Mouse (Mus musculus): ENCODE results near the gene Mroh7.
A peak's percentile ranks its signal among the peaks of the same experiment; 100 is the strongest.

Mroh7 gene

DNA sequence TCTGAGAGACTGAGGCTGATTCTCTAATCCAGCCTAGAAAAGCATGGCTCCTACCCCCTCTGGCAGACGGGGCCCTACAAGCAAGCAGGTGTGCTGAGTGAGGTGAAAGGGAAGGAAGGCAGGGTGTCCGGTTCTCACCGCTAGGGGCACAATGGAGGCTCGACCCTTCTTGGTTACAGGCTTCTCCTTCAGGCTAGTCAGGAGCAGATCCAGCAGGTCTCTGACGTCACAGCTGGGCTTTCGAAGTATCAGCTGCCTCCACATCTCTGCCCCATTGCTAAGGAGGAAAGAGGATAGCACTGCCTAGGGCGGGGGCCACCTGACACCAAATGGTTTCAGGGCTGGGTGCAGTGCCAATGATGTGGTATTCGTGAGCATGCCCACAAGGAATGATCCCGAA, 30.7 kb downstream of the Mroh7 start:
- no peak for DNase-seq (ENCODE audit: low read depth in 2 of 2, low spot score in 2 of 2)

DNA sequence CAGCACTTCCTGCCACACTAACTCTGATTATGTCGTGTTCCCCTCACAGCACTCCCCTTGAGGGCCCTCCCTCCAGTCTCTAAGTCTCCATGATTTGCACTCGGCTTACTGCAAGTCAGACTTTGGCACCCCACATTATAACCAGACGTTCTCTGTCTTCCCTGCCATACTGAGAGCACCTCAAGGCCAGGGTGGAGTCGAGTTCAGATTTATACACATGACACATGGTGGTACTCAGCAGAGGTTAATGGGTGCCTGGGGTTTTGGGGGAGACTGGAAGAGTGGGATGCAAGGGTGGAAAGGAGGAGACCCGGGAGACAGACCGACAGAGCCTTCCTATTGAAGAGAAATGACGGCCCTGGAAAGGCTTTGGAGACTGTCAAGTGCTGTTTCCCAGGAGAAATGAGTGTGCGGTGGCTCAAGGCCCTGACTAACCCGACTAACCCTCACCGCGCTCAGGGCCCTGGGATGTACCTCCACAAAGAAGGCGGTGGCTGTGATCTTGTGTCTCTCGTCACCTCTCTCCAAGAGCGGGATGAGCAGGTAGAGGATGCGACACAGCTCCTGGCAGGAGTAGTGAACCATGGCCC, 36.8 kb downstream of the Mroh7 start:
- no peak for DNase-seq (ENCODE audit: low read depth in 2 of 2, low spot score in 2 of 2)

DNA sequence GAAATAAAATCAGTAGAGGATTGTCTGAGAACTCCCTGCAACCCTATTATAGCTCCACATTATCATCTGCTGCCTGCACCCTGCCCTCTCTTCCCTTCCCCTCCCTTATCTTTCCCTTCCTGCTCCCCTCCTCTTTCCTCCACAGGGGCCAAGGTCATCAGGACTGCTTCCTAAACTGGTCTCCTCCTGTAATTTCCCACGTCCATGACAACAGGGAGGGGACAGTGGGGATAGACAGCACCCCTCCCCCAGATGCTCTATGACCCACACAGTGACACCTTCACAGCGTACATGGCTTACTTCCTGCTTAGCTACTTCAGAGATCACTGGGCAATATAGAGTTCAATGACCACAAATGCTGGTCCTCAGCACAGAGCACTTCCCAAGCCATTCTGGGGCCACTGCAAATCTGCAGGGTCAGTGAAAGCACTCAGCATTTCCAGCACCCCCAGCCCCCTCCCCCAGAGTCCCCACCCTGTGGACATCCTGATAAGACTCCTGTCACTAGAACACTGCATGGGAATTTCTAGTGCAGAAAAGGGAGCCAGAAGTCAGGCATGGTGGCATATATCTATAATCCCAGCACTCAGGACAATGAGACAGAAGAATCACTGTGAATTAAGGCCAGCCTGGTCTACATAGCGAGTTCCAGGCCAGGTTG, 42.0 kb downstream of the Mroh7 start:
- no peak for DNase-seq (ENCODE audit: low read depth in 2 of 2, low spot score in 2 of 2)

DNA sequence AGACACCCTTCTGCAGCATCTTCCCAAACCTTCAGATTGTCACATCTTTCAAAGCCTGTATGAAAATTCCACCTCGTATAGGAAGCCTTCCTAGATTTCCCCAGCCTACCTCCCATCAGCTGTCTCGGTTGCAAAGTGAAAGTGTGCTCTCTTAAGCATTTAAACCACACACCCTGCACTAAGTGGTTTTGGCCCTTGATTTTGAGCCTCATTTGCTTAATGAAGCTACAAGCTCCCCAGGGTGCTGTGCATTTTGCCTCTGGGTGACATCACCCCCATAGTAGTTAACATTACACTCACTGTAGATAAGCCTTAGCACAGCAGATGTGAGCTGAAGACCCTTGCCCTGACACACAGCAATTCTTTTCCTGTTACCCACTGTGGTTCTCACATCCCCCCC, 49.8 kb downstream of the Mroh7 start:
- DNase-seq (ENCODE audit: low read depth in 2 of 2, low spot score in 2 of 2), result no peak

DNA sequence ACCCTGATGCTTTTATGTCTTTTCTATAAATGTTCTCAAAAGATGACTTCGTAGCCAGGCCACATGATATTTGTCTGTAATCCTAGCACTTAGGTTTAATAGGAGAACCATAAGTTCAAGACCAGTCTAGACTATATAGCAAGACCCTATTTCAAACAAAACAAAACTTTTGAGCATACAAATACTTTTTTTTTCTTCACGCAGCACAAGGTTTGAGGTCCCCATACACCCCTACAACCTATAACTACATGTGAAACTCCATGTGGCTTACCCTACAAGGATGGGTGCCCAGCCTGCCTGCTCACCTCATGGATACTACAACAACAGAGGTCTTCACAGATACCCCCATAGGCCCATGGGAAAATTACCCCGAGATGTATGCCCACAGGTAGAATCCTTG, 51.6 kb downstream of the Mroh7 start:
- DNase-seq (ENCODE audit: low read depth in 2 of 2, low spot score in 2 of 2), result no peak

DNA sequence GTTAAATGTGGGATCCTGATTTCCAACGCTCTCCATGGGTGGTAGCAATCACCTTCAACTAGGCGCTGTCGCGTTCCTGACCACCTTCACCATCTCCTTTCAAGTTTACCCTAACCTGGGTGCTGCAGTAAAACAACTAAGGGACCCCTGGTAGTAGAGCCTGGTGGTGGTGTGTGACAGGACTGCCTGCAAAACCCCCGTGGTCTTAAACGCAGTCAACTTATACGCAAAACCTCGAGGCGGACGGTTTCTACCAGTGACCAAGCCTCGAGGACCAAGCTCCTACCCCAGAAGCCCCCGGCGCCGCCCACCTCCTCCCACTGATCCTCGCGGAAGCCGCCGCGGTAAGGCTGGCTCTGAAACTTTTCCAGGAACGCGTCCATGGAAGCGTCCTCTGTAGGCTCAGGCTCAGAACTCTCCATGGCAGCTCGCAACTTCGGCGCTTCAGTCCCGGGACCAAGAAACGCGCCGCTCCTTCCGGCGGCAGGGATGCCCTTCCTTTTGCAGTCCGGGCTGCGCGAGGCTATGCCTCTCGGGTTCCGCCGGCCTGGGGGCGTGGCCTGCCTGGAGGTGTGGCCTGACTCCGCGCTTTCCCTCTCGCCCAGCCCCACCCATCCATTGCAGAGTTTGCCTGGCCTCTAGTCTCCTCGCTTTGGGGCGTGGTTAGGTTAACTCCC, 52.1 kb downstream of the Mroh7 start, which contains the start of gene Ttc4:
Gene Ttc4 (minus strand): TSS at position 503 of the 677 bp plus-strand sequence.
- DNase-seq (ENCODE audit: low read depth in 2 of 2, low spot score in 2 of 2), result peak; percentile 86 to 91

DNA sequence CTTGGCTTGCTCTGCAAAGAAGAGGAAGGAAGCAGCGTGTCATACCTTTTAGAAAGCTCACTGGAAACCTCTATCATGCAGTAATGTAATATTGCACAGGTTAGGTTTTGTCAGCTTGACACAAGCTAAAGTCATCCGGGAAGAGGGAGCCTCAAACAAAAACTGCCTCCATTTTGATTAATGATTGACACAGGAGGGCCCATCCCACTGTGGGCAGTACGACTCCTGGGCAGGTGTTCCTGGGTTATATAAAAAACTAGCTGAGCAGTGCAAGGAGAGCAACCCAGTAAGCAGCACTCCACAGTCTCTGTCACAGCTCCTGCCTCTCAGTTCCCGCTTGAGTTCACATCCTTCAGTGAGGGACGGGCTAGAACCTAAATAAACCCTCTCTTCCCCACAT, 54.0 kb downstream of the Mroh7 start:
- no peak for DNase-seq (ENCODE audit: low read depth in 2 of 2, low spot score in 2 of 2)

DNA sequence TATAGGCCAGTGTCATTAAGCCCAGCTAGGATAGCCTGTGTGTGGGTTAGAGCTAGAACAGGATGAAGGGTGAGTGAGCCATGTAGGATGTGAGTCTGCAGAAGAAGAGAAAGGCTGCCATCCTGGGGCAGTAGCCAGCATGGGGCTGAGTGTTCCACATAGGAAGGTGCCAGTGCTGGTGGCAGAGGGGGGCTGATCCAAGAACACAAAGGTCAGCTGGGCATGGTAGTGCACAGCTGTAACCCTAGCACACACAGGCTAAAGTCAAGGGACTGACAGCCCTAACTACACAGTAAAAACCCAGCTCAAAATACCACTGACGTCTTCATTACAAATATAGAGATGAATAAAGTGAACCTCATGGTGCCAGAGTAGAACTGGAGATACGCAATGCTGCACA, 64.2 kb downstream of the Mroh7 start:
- DNase-seq (ENCODE audit: low read depth in 2 of 2, low spot score in 2 of 2), result no peak

DNA sequence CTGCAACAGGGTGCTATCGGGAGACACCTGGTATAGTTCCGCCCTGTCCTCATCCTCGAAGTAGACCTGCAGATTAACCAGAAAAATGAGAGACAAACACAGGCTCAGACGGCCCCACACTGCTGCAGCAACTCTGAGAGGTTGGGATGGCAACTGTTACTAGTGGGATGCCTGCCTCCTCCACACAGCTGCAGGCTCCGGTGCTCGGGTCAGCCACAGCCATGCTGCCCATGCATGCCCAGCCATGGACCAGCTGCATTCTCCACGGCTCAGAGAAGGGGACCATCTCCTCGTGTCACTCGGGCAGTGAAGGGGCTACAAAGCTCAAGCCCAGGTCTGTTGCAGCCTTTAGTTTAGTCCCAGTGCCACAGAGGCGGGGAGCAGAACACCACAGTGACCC, 65.1 kb downstream of the Mroh7 start:
- DNase-seq (ENCODE audit: low read depth in 2 of 2, low spot score in 2 of 2), result no peak

DNA sequence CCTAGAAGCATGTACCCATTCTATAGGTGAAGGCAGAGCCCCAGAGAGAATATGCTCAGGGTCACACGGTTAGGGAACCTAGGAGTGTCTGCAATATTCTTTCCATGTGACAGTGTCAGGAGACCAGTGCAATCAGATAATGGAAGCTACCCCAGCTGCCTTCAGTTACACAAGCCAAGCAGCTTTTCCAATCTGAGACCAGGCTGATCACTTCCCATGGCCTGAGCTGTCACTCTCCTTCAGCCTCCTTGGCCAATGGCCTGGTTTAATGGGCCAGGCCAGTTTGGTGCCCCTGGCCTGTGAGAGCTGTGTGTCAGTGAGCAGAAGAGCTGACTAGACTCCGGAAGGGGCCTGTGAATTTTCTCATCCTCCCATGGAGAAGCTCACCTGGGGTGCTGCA, 65.5 kb downstream of the Mroh7 start:
- DNase-seq (ENCODE audit: low read depth in 2 of 2, low spot score in 2 of 2), result no peak

DNA sequence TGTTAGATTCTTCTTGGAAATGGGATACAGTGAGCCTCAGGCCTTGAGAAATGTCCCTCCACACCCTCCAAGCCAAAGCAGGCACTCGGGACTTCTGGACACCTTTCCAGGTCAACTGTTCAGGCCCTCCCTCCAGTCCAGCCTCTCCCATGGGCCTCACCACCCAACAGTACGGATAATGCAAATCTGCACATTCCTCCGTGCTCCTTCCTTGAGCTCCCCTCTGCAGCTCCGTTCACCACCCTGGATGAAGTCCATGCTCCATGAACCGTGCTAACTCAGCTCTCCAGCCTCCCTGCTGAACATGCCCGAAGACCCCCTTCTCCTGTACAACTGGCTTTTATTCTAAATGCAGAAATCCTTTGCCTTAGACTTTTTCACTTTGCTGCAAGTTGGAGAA, 66.0 kb downstream of the Mroh7 start:
- no peak for DNase-seq (ENCODE audit: low read depth in 2 of 2, low spot score in 2 of 2)

DNA sequence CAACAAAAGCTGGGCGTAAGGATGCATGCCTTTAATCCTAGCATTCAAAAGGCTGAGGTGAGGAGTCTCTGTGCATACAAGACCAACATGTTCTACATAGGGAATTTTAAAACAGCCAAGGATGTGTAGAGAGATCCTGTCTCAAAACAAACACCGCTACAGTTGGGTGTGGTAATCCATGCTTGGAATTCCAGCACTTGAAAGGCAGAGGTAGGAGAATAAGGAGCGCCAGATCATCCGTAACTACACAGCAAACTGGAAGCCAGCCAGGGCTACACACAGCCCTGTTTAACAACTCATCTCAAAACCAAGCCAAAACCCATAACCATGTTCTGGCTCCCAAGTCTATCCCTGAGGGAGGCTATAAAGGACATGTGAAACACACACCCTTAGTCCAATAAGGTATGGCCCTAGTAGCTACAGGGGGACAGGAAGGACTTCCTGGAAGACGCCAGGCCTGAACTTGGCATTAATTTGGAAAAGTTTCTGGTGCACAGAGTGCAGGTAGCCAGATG, 66.7 kb downstream of the Mroh7 start:
- no peak for DNase-seq (ENCODE audit: low read depth in 2 of 2, low spot score in 2 of 2)

DNA sequence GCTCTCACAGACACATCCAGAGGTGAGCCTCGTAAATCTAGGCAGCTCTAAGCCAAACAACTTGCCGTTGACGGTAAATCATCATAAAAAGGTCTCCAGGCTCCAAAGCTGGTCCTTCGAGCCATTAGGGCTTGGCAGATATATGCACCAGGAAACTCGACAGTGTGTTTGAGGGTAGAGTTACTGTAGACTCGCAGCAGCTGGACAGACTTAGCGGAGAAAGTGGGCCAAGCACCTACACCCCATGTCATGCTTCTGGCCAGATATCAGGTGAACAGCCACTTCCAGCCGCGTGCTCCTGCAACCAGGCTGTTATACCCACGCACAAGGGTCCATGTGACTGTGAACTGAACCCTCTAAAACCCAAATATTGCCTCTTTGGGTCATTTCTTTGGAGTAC, 75.0 kb downstream of the Mroh7 start:
- DNase-seq (ENCODE audit: low read depth in 2 of 2, low spot score in 2 of 2), result no peak

DNA sequence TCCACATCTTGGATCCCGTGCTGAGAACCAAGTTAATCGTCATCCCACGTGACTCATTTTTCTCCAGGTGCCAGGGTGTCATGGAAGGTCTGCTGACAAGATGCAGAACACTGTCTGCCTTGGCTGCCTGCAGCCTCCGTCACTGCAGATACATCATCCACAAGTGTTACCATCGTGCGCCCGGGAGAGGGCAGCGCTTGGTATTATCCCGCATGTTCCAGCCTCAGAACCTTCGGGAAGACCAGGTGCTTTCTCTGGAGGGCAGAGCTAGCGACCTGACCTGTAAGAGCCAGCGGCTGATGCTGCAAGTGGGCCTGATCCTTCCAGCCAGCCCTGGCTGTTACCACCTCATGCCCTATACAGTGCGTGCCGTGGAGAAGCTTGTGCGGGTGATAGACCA, 77.7 kb downstream of the Mroh7 start:
- no peak for DNase-seq (ENCODE audit: low read depth in 2 of 2, low spot score in 2 of 2)

DNA sequence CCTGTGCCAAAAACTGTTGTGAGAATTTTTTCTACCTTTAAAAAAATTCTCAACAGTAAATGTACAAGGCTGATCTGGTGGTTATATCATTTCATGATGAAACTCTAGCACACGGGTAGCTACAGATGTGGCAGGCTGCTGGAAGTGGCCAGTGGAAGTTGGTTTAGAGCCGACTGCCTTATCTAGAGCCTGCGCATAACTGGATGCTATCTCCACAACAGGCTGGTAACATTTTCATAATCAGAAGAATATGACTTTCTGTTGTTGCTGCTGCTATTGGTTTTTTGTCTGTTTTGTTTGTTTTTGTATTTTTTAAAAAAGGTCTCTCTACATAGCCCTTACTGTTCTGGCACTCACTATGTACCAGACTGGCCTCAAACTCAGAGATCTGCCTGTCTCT, 78.2 kb downstream of the Mroh7 start:
- no peak for DNase-seq (ENCODE audit: low read depth in 2 of 2, low spot score in 2 of 2)

DNA sequence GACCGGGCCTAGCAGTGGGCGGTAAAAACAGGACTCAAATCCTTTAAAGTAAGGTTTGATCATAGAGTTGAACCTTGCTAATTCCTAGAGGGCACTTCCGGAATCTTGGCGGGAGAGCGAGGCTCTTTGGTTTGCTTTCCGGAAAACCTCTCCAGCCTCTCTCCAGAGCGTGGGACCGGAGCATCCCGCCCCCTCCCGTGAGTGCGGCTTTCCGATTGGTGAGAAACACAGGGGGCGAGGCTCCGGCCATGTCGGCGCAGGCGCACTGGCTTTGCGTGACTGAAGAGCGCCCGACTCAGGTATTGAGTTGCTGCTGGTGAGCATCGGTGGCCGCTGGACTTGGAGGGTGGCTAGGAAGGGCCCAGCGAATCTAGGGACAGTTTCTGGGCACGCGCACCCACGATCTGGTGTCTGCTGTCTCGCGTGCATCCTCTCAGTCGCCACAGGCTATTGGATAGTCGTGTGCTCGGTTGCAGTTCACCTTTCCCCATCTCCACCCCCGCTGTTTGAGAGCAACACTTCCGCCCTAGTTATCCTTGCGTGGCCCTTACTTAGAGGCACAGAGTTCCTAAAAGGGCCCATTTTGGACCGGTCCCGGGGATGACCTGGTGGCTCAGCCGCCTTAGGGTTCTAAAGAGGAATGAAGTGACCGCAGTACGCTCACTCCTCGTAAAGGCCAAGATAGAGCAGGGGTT, 79.7 kb downstream of the Mroh7 start, which contains the start of gene Pars2:
Gene Pars2 (plus strand): TSS at position 237 of the 695 bp plus-strand sequence.
- peak; percentile 95 to 97 for DNase-seq (ENCODE audit: low read depth in 2 of 2, low spot score in 2 of 2)

DNA sequence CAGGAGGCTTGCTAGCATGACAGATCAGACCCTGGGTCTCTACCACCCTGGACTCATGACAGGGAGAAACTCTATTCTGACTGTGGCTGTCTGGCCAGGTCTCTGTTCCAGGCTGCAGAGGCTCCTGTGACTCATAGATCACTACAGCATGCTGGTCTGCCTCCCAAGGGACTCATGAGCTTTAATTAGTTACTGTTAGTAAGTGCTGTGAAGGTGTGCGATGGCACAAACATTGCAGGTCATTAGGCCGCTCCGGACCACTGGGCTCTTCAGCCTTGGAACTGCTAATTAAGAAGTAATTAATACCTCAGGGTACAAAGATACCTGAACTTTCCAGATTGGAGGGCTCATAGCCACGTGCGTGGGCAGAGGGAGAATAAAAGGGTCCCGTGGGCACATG, 83.6 kb downstream of the Mroh7 start:
- no peak for DNase-seq (ENCODE audit: low read depth in 2 of 2, low spot score in 2 of 2)

DNA sequence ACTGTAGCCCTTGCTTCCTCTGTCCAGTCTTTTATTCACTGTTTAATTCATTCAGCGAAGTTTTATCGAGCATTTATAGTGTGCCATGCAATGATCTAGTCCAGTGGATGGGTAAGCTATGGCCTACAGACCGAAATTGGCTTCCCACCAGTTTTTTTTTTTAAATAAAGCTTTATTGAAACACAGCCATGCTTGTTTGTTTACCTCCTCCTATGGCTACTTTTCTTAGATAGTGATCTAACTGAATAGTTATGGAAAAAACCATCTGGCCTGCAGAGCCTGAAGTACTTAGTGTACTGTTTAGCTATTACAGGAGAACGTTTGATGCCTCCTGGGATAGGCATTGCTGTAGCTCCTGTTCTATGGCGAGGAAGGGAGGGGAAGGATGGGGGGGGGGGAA, 84.9 kb downstream of the Mroh7 start:
- DNase-seq (ENCODE audit: low read depth in 2 of 2, low spot score in 2 of 2), result no peak

DNA sequence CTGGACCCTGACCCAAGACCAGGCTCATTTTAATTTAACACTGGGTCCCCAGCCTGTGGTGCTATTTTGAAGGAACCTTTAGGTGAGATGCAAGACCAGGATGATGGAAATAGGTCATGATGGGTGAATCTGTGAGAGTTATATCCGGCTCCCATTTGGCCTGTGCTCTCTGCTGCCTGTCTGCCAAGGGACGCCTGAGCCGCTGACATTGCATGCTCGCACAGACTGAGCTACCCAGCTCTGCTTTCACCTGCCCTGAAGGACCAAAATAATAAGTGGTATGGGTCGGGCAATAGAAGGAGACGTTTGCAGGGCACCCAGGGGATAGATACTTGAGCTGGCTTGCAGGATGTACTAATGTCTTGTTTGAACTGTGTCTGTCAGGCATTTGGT, 86.5 kb downstream of the Mroh7 start:
- no peak for DNase-seq (ENCODE audit: low read depth in 2 of 2, low spot score in 2 of 2)

DNA sequence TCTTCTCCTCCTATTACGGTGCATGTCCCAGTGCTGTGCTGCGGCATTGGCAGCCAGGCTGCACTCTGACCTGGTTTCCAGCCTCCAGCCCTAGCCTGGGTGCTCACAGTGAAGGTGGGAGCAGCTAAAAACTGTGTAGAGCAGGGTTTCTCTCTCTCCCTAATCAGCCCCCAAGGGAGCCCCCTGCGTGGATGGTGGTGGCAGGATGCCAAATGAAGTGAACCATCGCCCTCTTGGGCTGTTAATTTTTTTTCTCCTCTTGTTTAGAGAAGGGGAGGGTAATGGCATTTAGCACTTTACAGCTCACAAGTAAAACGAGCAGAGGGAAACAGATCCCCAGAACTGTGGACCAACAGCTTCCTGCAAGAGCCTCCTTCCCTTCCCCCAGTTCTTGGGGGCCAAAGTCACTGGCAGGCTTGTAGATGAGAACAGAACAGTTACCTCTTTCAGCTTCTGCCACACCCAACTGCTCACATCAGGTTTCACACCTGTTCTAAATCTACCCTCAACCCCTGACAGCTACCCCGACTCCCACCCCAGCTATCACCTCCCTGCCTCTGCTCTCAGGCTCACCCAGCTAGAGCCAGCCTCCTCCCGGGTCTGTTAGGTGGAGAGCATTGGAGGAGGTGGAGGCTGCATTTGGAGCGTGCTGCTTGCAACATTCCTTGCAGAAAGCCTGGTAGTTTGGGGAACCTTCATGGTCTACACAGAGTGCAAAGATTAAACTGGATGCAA, 87.1 kb downstream of the Mroh7 start:
- no peak for DNase-seq (ENCODE audit: low read depth in 2 of 2, low spot score in 2 of 2)

DNA sequence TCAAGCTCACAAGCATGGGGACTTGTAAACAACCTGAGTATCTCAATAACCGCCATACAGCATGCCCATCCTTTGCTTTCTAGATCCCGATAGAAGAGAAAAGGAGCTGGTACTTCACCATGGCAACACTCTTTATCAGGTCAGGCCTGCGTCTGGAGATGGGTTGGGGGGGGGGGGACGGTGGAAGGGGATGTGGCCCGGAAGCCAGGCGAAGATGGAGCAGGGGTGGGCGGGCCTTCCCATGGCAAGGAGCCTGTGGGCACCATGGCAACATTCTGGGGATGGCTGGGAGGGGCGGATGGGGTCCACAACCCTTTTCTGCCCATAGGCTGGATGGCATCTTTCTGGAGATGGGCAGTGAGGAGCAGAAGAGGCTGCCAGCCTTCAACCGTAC, 96.6 kb downstream of the Mroh7 start:
- DNase-seq (ENCODE audit: low read depth in 2 of 2, low spot score in 2 of 2), result no peak
